Mouse (Mus musculus): ENCODE data around the gene Smpd4. TPM values are rescaled to one million over a fixed set of nuclear protein-coding genes. Genes with fewer than 3 reads are reported as not detected.

Gene Smpd4
- polyA plus RNA-seq (2017; shearing (Covaris generic)): 29.2 TPM

DNA sequence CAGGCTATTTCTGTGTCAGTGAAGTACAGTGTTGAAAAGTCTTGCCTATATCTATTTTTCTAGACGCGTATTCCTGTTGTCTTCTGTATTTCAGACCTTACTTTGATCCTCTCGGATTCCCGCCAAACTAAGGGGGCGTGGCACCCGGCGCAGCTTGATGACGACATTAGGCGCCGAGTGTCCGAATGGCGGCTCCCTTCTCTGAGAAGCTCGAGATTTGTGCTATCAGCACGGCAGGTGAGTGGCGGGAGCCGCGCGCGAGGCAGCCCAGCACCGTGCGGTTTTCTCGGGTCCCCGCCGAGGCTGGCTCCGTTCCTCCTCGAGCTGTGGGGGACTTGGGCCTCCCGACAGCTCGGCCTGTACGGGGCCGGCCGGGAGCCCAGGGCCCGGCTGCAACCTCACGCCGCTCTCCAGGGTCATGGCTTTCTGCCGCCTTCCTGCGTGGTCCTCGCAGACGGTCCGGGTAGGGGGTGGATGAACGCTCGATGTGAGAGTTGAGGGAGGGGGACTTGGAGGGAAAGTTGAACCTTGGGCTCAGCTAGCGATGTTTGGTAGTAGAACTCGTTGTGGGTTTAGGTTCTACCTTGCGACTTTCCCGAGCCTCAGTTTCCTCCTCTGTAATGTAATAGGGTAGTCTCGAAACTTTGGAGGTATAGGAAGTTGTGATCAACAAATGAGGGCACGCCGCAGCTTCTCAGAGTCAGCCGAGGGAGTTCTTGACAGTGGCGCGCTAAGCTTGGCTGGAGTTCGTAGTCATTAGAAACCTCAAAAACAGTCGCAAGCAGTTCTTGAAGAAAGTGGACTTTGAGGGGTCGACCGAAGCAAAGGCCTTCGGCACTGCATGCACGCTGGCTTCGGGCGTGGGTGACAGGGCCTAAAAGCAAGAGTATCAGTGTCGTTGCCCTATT is at the start of gene Smpd4:
Gene Smpd4 (plus strand): TSS at position 157 of the 908 bp plus-strand sequence.

DNA sequence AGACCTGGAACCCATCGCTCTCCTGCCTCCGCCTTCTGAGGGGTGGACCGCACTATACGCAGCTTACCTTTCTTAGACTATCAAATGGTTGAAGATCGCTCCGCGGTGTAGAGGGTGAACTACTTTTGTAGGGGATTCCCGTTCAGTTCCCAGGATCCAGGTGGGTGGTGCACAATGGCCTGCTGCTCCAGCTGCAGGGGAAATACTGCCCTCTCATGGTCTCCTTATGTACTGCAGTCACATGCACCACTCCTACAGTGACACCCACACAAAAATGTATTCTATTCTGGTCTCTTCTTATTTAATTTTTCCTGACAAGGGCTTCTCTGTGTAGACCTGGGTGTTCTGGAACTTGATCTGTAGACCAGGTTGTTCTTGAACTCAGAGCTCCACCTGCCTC is 36.1 kb upstream of the Smpd4 start, which contains the start of gene Slc7a4:
Gene Slc7a4 (minus strand): TSS at position 151 of the 400 bp plus-strand sequence.

GRCm38 (mm10) chr16:17646310-17647114 is 27.4 kb downstream of the Smpd4 start, which contains the start of gene Ccdc74a:
TSS of gene Ccdc74a (plus strand) at chr16:17646470.

Other genes starting within 250 kb of the Smpd4 start
- 26.0 TPM for gene Snap29, start 213.4 kb upstream of the Smpd4 start, polyA plus RNA-seq (2017; shearing (Covaris generic))
- 30.1 TPM for gene Pi4ka, start 213.0 kb upstream of the Smpd4 start, polyA plus RNA-seq (2017; shearing (Covaris generic))
- 82.2 TPM for gene Crkl, start 167.4 kb upstream of the Smpd4 start, polyA plus RNA-seq (2017; shearing (Covaris generic))
- not detected for gene Aifm3, start 129.7 kb upstream of the Smpd4 start, polyA plus RNA-seq (2017; shearing (Covaris generic))
- 68.8 TPM for gene Lztr1, start 110.7 kb upstream of the Smpd4 start, polyA plus RNA-seq (2017; shearing (Covaris generic))
- gene Thap7, start 88.2 kb upstream of the Smpd4 start, polyA plus RNA-seq (2017; shearing (Covaris generic)): 88.7 TPM
- gene Lrrc74b, start 58.1 kb upstream of the Smpd4 start, polyA plus RNA-seq (2017; shearing (Covaris generic)): not detected
- gene P2rx6, start 57.5 kb upstream of the Smpd4 start, polyA plus RNA-seq (2017; shearing (Covaris generic)): not detected
- gene Slc7a4, start 36.1 kb upstream of the Smpd4 start, polyA plus RNA-seq (2017; shearing (Covaris generic)): 2.7 TPM
- gene Ccdc74a, start 27.1 kb downstream of the Smpd4 start, polyA plus RNA-seq (2017; shearing (Covaris generic)): 0.53 TPM
- gene Med15, start 113.5 kb downstream of the Smpd4 start, polyA plus RNA-seq (2017; shearing (Covaris generic)): 153 TPM
- 19.5 TPM for gene Klhl22, start 140.3 kb downstream of the Smpd4 start, polyA plus RNA-seq (2017; shearing (Covaris generic))
- gene Scarf2, start 177.9 kb downstream of the Smpd4 start, polyA plus RNA-seq (2017; shearing (Covaris generic)): not detected
- gene B830017H08Rik, start 213.8 kb downstream of the Smpd4 start, polyA plus RNA-seq (2017; shearing (Covaris generic)): not detected
- 3.8 TPM for gene Car15, start 219.0 kb downstream of the Smpd4 start, polyA plus RNA-seq (2017; shearing (Covaris generic))

All from CD4-positive, CD25-positive, alpha-beta regulatory T cell, adult 9 weeks (primary cell).